Mouse (Mus musculus) heart, adult 2 months (tissue): ENCODE measurements at regions not wholly inside any gene's neighbourhood (a gene's known extent, or its start where the extent isn't known, plus 50 kb on each side); places are given as distances from the start of the nearest gene placed in this dataset.

Experiments
- CTCF ChIP-seq: fragments of 200-600 bp; IDR thresholded peaks from 2 replicates; pipeline ENCODE4 v1.8.1; 2022; ENCODE audit warnings: antibody characterized with exemption, mild to moderate bottlenecking, moderate library complexity
- EP300 ChIP-seq: fragments of 200-500 bp; IDR thresholded peaks from 2 replicates; pipeline ENCODE4 v1.6.1; 2011; ENCODE audit warnings: low read depth, low read length, control low read depth; ENCODE audit not compliant: insufficient read depth
- POLR2A ChIP-seq: fragments of 200-500 bp; IDR thresholded peaks from 2 replicates; pipeline ENCODE4 v1.6.1; 2011; ENCODE audit warnings: mild to moderate bottlenecking, low read depth, low read length, control low read depth; ENCODE audit not compliant: insufficient read depth

DNA sequence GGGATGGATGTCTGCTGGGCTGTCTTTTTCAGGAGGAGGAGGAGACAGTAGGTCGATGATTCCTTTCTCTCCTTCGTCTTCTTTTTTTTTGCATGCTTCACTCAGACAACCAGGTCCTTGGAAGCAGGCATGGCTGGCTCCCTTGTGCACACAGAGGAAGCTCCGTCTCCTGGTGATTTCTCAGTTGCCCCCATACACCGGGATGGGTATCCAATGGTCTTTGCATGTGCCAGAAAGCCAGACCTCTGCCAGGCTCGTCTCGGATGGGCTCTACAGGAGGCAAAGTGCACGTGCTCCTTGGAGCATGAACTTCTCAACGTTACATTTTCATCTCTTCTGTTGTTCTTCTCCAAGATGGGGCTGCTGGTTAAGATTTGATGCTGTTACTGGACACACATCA, 82.7 kb downstream of the Emp1 start:
- no peak for TF ChIP-seq POLR2A
- TF ChIP-seq EP300, result no peak
- no peak for TF ChIP-seq CTCF
